Mouse (Mus musculus): ENCODE measurements at regions not wholly inside any gene's neighbourhood (a gene's known extent, or its start where the extent isn't known, plus 50 kb on each side); places are given as distances from the start of the nearest gene placed in this dataset.

DNA sequence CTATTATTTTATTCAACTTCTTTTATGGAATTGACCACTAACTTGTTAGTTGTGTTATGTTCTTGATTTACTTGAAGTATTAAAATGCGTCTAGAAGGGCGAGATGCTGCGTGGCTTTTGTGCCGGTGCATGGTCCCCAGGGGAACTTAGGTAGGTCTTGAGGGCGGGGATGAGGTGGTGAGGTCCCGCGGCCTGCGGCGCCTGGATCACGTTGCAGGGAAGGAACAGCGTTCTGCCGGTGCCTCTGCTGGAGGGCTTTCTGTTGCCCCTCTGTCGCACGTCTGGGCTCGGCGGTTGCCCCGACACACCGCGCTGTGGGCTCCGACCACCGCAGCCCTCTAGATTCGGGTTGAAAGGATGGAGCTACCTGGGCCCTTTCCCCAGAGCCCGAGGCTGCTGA, 136.7 kb upstream of the Gm10181 start:
- H3K27me3 ChIP-seq: peaks cover 10% of the 10 kb centered on the region; the same call in 1 of the 2 replicates
- H3K36me3 ChIP-seq (replicated peaks): no peaks in the 10 kb centered on the region
- no peak overlapping the region for H3K27ac ChIP-seq (replicated peaks)
- no peak overlapping the region for H3K4me3 ChIP-seq (replicated peaks)
- no peaks in the 10 kb centered on the region for H3K4me1 ChIP-seq (replicated peaks)
- ATAC-seq (ENCODE audit: insufficient read depth): no peak
- no peaks in the 10 kb centered on the region for H3K9me3 ChIP-seq (replicated peaks)
- WGBS (ENCODE audit: insufficient replicate concordance): 32% methylated on average over 23 of the region's 23 CpGs
- H3K9ac ChIP-seq: no peak overlapping the region
- H3K4me2 ChIP-seq: no peak overlapping the region

DNA sequence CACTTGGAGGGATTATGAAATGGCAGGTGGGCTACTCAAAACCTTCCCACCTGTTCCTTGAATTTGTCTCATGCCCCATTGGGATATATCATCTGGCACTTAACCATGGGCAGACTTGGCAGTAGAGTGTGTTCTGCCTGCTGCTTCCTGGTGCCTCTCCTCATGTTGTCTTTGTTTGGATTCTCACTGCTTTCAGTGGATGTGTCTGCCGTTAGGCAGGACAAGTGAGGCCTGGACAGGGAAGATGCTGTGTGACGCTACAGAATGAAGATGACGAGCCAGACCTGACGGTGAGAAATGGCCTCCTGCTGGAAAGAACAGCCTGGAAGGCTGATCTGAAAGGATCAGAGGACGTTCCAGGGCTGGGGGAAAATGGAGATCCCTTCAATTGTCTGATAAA, 133.6 kb upstream of the Gm10181 start:
- peaks cover 10% of the 10 kb centered on the region; the same call in 1 of the 2 replicates for H3K27me3 ChIP-seq
- no peak overlapping the region for H3K4me3 ChIP-seq (replicated peaks)
- H3K36me3 ChIP-seq (replicated peaks): no peaks in the 10 kb centered on the region
- H3K9me3 ChIP-seq (replicated peaks): no peaks in the 10 kb centered on the region
- 64% methylated on average over 5 of the region's 5 CpGs for WGBS (ENCODE audit: insufficient replicate concordance)
- no peak for ATAC-seq (ENCODE audit: insufficient read depth)
- no peak overlapping the region for H3K27ac ChIP-seq (replicated peaks)
- no peaks in the 10 kb centered on the region for H3K4me1 ChIP-seq (replicated peaks)
- no peak overlapping the region for H3K9ac ChIP-seq
- H3K4me2 ChIP-seq: no peak overlapping the region

DNA sequence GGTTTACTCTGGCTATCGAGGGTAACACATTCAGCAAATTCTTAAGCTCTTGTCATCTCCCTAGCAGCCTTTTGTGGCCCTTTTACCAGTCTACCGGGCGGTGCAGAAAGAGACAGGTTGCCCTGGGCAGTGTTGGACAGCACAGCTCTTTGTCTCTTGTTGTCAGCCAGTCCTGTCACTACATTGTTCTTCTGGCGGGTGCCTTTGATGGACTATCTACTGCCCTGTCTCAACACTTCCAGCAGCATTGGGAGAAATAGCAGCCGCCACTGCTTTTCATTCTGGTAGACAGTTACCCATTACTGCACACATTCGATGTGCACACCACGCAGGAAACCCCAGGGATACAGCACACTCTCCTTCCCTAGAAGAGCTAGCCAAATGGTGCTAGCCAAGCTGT, 132.7 kb upstream of the Gm10181 start:
- no peak overlapping the region for H3K4me3 ChIP-seq (replicated peaks)
- H3K4me1 ChIP-seq (replicated peaks): no peaks in the 10 kb centered on the region
- H3K4me2 ChIP-seq: no peak overlapping the region
- no peaks in the 10 kb centered on the region for H3K9me3 ChIP-seq (replicated peaks)
- WGBS (ENCODE audit: insufficient replicate concordance): 47% methylated on average over 7 of the region's 7 CpGs
- no peaks in the 10 kb centered on the region for H3K36me3 ChIP-seq (replicated peaks)
- H3K27me3 ChIP-seq: peaks cover 10% of the 10 kb centered on the region; the same call in 1 of the 2 replicates
- ATAC-seq (ENCODE audit: insufficient read depth): no peak
- H3K9ac ChIP-seq: no peak overlapping the region
- H3K27ac ChIP-seq (replicated peaks): no peak overlapping the region

DNA sequence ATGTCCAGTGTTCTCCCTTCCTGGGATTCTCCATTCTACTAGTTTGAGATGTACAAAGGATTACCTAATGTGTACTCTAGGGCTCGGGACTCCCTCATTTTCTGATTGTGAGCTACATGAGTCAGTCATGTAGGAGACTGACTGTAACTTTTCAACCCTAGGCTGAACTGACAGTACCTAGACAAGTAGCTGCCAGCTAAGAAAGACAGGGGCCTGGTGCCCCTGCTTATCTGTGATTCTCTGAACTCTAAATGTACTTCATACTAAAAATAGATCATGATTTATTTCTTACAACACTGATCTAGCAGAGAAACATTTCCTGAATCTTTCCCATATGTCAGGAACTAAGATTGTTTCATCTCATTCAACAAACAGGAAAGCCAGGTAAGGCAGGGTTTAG, 125.9 kb upstream of the Gm10181 start:
- no peaks in the 10 kb centered on the region for H3K36me3 ChIP-seq (replicated peaks)
- 29% methylated on average over 1 of the region's 1 CpGs for WGBS (ENCODE audit: insufficient replicate concordance)
- no peak overlapping the region for H3K27ac ChIP-seq (replicated peaks)

DNA sequence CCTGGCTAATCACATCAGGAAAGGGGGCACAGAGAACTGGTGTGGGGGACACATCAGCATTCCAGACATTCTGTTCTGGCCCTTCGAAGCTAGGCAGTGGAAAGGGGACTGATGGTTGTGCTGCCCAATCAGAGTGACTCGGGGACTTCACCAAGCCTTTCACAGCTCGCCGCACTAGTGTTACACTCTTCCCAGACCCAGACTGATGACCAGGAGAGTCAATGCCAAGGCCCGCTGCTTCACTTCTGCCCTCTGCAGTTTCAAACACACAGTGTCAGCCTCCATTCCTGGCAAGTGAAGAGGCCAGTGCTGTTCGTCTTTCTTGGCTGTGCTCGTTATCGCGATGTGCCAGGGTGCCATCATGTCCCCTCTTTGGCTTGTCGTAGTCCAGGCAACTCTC, 121.7 kb upstream of the Gm10181 start:
- no peak overlapping the region for H3K27ac ChIP-seq (replicated peaks)
- no peak overlapping the region for H3K4me3 ChIP-seq (replicated peaks)
- no peak overlapping the region for H3K4me2 ChIP-seq
- no peaks in the 10 kb centered on the region for H3K27me3 ChIP-seq
- H3K9ac ChIP-seq: no peak overlapping the region
- WGBS (ENCODE audit: insufficient replicate concordance): 72% methylated on average over 10 of the region's 10 CpGs
- no peaks in the 10 kb centered on the region for H3K9me3 ChIP-seq (replicated peaks)
- no peaks in the 10 kb centered on the region for H3K36me3 ChIP-seq (replicated peaks)
- no peak for ATAC-seq (ENCODE audit: insufficient read depth)
- H3K4me1 ChIP-seq (replicated peaks): no peaks in the 10 kb centered on the region

More for the DNA sequence above, 125.9 kb upstream of the Gm10181 start:
- Histone ChIP-seq H3K9ac (no peak overlapping the region), H3K4me2 (no peak overlapping the region), H3K4me3 (replicated peaks) (no peak overlapping the region), H3K9me3 (replicated peaks) (no peaks in the 10 kb centered on the region), H3K4me1 (replicated peaks) (no peaks in the 10 kb centered on the region), H3K27me3 (no peaks in the 10 kb centered on the region)
- ATAC-seq (ENCODE audit: insufficient read depth): no peak

DNA sequence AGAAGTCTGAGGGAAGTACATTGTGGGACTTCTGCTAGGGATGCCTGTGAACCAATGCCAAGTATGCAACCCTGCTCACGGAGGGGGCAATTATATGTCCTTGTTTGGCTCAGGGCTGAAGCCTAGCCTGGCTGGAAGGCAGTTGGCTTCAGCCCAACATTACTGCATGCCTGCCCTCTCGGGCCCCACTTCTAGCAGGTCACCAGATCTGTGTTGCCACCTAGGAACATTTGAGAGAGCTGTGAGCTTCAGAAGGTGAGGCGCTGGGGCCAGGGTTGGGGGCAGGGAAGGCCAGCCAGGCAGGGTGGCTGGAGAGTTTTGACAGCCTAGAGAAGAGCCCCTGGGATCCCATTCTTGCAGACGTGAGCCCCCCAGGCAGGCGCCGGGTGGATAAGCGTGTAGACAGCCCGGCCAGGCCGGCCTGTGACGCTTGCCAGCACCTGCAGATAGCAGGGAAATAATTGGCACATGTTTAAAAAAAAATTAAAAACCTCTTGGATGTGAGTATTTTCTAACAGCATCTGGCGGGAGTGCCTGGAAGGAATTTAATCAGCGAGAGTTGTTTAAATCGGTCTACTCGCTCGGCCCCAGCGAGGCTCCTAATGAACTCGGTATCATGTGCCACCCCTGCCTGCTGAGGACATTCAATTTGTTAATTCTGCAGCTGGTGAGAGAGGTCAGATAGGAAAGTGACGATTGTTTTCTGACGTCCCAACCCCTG, 115.0 kb upstream of the Gm10181 start:
- H3K4me2 ChIP-seq: no peak overlapping the region
- 29% methylated on average over 19 of the region's 19 CpGs for WGBS (ENCODE audit: insufficient replicate concordance)
- H3K9ac ChIP-seq: no peak overlapping the region
- H3K36me3 ChIP-seq (replicated peaks): no peaks in the 10 kb centered on the region
- no peak overlapping the region for H3K27ac ChIP-seq (replicated peaks)
- no peak overlapping the region for H3K4me3 ChIP-seq (replicated peaks)
- no peaks in the 10 kb centered on the region for H3K9me3 ChIP-seq (replicated peaks)
- no peaks in the 10 kb centered on the region for H3K4me1 ChIP-seq (replicated peaks)
- no peaks in the 10 kb centered on the region for H3K27me3 ChIP-seq
- no peak for ATAC-seq (ENCODE audit: insufficient read depth)

DNA sequence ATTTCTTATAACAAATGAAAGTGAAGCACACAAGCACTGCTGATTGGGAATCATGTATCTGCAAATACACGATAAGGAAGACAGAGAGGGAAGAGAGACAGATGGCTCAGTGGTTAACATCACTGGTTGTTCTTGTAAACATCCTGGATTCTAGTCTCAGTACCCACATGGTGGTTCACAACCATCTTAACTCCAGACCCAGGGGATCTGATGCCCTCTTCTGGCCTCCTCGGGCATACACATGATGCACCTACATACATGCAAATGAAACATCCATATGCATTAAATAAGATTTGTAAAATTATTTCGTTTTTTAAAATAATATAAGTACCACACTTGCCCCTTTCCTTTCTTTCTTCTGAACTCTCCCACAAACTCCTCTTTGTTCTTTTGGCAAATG, 106.4 kb upstream of the Gm10181 start:
- Histone ChIP-seq H3K4me2 (no peak overlapping the region), H3K27ac (replicated peaks) (no peak overlapping the region), H3K27me3 (no peaks in the 10 kb centered on the region), H3K4me3 (replicated peaks) (no peak overlapping the region), H3K4me1 (replicated peaks) (no peaks in the 10 kb centered on the region), H3K9me3 (replicated peaks) (no peaks in the 10 kb centered on the region), H3K36me3 (replicated peaks) (no peaks in the 10 kb centered on the region), H3K9ac (no peak overlapping the region)
- WGBS (ENCODE audit: insufficient replicate concordance): 49% methylated on average over 3 of the region's 3 CpGs
- ATAC-seq (ENCODE audit: insufficient read depth): no peak

DNA sequence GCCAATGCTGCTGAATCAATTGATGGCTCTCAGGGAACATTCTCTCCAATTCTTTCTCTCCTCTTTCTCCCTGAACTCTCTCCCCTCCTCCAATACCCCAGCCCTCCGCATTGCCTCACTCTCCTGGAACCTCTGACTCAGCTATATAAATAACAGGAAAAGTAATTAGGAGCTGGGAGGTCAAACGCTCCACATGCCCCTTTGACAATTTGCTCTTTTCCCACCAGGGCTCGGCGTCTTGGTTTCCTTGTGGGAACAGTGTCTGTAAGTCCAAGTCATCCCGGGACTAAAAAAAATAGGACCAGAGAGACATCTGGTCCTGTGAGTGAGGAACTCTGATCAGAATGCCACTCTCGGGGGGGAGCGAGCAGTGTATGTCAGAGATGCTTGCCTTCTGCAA, 94.7 kb upstream of the Gm10181 start:
- ATAC-seq (ENCODE audit: insufficient read depth): no peak
- Histone ChIP-seq H3K27me3 (no peaks in the 10 kb centered on the region), H3K9ac (no peak overlapping the region), H3K4me2 (no peak overlapping the region), H3K9me3 (replicated peaks) (no peaks in the 10 kb centered on the region), H3K36me3 (replicated peaks) (no peaks in the 10 kb centered on the region), H3K27ac (replicated peaks) (no peak overlapping the region), H3K4me1 (replicated peaks) (no peaks in the 10 kb centered on the region), H3K4me3 (replicated peaks) (no peak overlapping the region)
- WGBS (ENCODE audit: insufficient replicate concordance): 19% methylated on average over 7 of the region's 7 CpGs

DNA sequence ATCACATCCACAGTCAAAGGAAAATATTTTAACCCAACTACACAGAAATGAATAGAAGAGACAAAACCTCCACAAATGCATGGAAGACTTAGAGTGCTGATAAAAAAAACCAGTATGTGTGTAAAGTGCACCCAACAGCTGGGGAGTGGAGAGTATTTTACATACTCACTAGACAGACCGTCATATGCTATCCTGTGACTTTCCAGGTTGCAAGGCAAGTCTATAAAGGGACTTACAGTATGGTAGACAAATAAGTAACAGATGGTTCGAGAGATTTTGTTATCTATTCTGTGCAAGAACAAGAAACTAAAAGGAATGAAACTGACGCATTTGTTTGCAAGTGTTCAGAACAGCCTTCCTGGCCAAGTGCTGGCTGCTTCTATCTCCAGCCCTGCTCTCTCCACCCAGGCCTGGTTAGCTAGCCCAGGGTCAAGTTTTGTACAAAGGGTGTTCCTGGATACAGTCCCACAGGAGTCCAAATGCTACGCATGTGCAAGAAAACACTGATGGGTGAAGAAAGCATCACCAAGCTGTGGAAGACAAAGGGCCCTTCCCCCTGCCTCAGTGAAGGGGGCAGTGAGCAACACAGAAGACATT, 68.0 kb upstream of the Gm10181 start:
- Histone ChIP-seq H3K4me3 (replicated peaks) (no peak overlapping the region), H3K27ac (replicated peaks) (no peak overlapping the region), H3K27me3 (no peaks in the 10 kb centered on the region), H3K4me2 (no peak overlapping the region), H3K36me3 (replicated peaks) (no peaks in the 10 kb centered on the region), H3K9ac (no peak overlapping the region), H3K9me3 (replicated peaks) (no peaks in the 10 kb centered on the region), H3K4me1 (replicated peaks) (no peaks in the 10 kb centered on the region)
- ATAC-seq (ENCODE audit: insufficient read depth): no peak
- 36% methylated on average over 4 of the region's 4 CpGs for WGBS (ENCODE audit: insufficient replicate concordance)

DNA sequence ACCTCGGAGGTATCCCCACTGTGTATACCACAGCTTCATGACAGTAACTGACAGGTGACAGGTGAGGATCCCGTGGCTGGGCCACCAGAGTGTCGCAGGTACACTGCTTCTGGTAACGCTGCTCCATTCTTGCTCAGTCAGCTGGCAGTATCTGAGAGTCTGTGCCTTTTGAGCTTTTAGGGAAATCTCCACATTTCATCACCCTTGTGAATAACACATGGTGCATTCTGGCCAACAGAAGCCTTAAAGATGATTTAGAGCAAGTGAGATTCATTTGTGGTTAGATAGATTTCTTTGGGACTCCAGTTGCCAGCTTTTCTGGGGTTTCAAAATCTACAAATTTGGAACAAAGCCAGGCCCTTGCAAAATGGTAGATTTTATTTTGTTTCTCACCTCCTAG, 66.8 kb upstream of the Gm10181 start:
- ATAC-seq (ENCODE audit: insufficient read depth): no peak
- H3K4me1 ChIP-seq (replicated peaks): no peaks in the 10 kb centered on the region

DNA sequence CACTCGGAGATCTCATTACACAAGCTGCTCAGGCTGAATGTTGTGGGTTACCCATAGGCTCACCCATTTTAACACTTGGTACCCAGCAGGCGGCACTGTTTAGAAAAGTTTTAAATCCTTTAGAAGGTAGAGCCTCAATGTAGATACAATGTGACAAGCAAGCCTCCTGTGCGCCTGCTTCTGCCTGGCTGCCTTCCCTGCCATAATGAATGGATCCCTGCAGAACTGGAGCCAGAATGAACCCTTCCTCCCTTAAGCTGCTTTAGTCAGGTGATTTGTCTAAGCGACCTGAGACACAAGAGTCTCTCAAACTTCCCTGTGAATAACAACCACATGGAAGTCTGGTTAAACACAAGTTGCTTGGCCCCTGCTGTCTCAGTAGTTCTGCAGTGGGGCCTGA, 64.7 kb upstream of the Gm10181 start:
- WGBS (ENCODE audit: insufficient replicate concordance): 40% methylated on average over 4 of the region's 4 CpGs
- Histone ChIP-seq H3K27ac (replicated peaks) (no peak overlapping the region), H3K9me3 (replicated peaks) (no peaks in the 10 kb centered on the region), H3K36me3 (replicated peaks) (no peaks in the 10 kb centered on the region), H3K27me3 (no peaks in the 10 kb centered on the region), H3K4me2 (no peak overlapping the region), H3K9ac (no peak overlapping the region), H3K4me1 (replicated peaks) (no peaks in the 10 kb centered on the region), H3K4me3 (replicated peaks) (no peak overlapping the region)
- no peak for ATAC-seq (ENCODE audit: insufficient read depth)

More for the DNA sequence above, 66.8 kb upstream of the Gm10181 start:
- Histone ChIP-seq H3K36me3 (replicated peaks) (no peaks in the 10 kb centered on the region), H3K4me2 (no peak overlapping the region), H3K9ac (no peak overlapping the region), H3K27me3 (no peaks in the 10 kb centered on the region), H3K9me3 (replicated peaks) (no peaks in the 10 kb centered on the region), H3K27ac (replicated peaks) (no peak overlapping the region), H3K4me3 (replicated peaks) (no peak overlapping the region)
- WGBS (ENCODE audit: insufficient replicate concordance): 63% methylated on average over 4 of the region's 4 CpGs

DNA sequence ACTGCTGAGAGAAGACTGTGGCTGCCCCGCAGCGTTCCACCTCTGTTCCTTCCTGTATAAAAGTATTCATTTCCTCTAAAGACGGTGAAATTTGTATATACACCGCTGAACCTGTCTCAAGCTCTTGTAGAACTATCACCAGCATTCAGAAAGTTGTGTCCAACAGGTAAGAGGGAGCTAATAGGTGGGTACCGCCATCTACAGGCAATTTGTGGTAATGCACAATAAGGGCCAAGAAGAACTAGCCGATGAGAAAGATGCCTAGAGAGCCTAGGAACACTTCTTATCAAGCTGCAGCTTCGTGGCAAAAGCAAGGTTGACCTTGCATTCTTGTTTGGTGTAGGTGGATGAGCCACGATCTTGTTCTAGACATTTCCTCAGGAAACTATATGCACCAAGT, 61.6 kb upstream of the Gm10181 start:
- H3K27ac ChIP-seq (replicated peaks): no peak overlapping the region
- H3K4me3 ChIP-seq (replicated peaks): no peak overlapping the region
- no peaks in the 10 kb centered on the region for H3K4me1 ChIP-seq (replicated peaks)
- H3K27me3 ChIP-seq: no peaks in the 10 kb centered on the region
- ATAC-seq (ENCODE audit: insufficient read depth): no peak
- no peak overlapping the region for H3K9ac ChIP-seq
- no peaks in the 10 kb centered on the region for H3K36me3 ChIP-seq (replicated peaks)
- WGBS (ENCODE audit: insufficient replicate concordance): 8% methylated on average over 8 of the region's 8 CpGs
- H3K4me2 ChIP-seq: no peak overlapping the region
- no peaks in the 10 kb centered on the region for H3K9me3 ChIP-seq (replicated peaks)
